Mouse (Mus musculus) myocyte (in vitro differentiated cells): ENCODE measurements around the gene Dock1. TPM values are rescaled to one million over a fixed set of nuclear protein-coding genes. Genes with fewer than 3 reads are reported as not detected.

Experiments
- H3K27me3 ChIP-seq: one replicate; pipeline ENCODE4 v1.6.1; 2011; ENCODE audit not compliant: control insufficient read depth, insufficient read depth, insufficient read length
- H3K36me3 ChIP-seq: one replicate; pipeline ENCODE4 v1.6.1; 2011; ENCODE audit not compliant: control insufficient read depth, insufficient read depth
- H3K4me2 ChIP-seq: one replicate; pipeline ENCODE4 v1.6.1; 2011; ENCODE audit warnings: low read depth, control low read depth
- H3K4me3 ChIP-seq: one replicate; pipeline ENCODE4 v1.5.1; 2011; ENCODE audit warnings: mild to moderate bottlenecking, control low read depth, moderate library complexity
- H3K79me2 ChIP-seq: one replicate; pipeline ENCODE4 v1.6.1; 2011; ENCODE audit not compliant: control insufficient read depth, insufficient read depth
- H3ac ChIP-seq: one replicate; pipeline ENCODE4 v1.6.1; 2011; ENCODE audit not compliant: control insufficient read depth, insufficient read length
- CEBPB ChIP-seq: IDR thresholded peaks from 2 replicates; pipeline ENCODE4 v1.6.1; 2011; ENCODE audit warnings: mild to moderate bottlenecking, moderate library complexity; ENCODE audit not compliant: poor library complexity, insufficient read depth, severe bottlenecking
- E2F4 ChIP-seq: IDR thresholded peaks from one replicate; pipeline ENCODE4 v1.6.1; 2011; ENCODE audit warnings: mild to moderate bottlenecking, control low read depth, moderate library complexity; ENCODE audit not compliant: insufficient read depth
- MAX ChIP-seq: IDR thresholded peaks from one replicate; pipeline ENCODE4 v1.6.1; 2011; ENCODE audit warnings: low read depth, mild to moderate bottlenecking, control low read depth
- MYOD1 ChIP-seq, 3 experiments: IDR thresholded peaks; one replicate each; pipeline ENCODE4 v1.6.1; 2011; ENCODE audit warnings: control low read depth in 2 of 3, low read depth in 2 of 3, mild to moderate bottlenecking in 2 of 3, moderate library complexity in 1 of 3; ENCODE audit not compliant: insufficient read length in 2 of 3, control insufficient read depth in 1 of 3
- MYOG ChIP-seq, 3 experiments: IDR thresholded peaks; one replicate each; pipeline ENCODE4 v1.6.1; 2011; ENCODE audit warnings: control low read depth in 2 of 3, low read depth in 2 of 3, mild to moderate bottlenecking in 2 of 3; ENCODE audit not compliant: insufficient read length in 2 of 3, control insufficient read depth in 1 of 3, insufficient read depth in 1 of 3
- POLR2A ChIP-seq: IDR thresholded peaks from one replicate; pipeline ENCODE4 v1.6.1; 2011; ENCODE audit warnings: low read depth, mild to moderate bottlenecking, control low read depth, moderate library complexity; ENCODE audit not compliant: insufficient read length
- POLR2AphosphoS2 ChIP-seq: IDR thresholded peaks from one replicate; pipeline ENCODE4 v1.6.1; 2011; ENCODE audit warnings: low read depth, control low read depth; ENCODE audit not compliant: insufficient read length
- REST ChIP-seq: IDR thresholded peaks from one replicate; pipeline ENCODE4 v1.6.1; 2011; ENCODE audit warnings: mild to moderate bottlenecking, control low read depth, moderate library complexity; ENCODE audit not compliant: insufficient read depth, insufficient read length
- SRF ChIP-seq: IDR thresholded peaks from one replicate; pipeline ENCODE4 v1.6.1; 2011; ENCODE audit warnings: low read depth; ENCODE audit not compliant: control insufficient read depth, insufficient read length
- TCF12 ChIP-seq: IDR thresholded peaks from one replicate; pipeline ENCODE4 v1.6.1; 2011; ENCODE audit warnings: mild to moderate bottlenecking, control low read depth; ENCODE audit not compliant: poor library complexity, insufficient read depth, severe bottlenecking
- TCF3 ChIP-seq: IDR thresholded peaks from one replicate; pipeline ENCODE4 v1.6.1; 2011; ENCODE audit warnings: low read depth, control low read depth; ENCODE audit not compliant: insufficient read length
- USF1 ChIP-seq: IDR thresholded peaks from one replicate; pipeline ENCODE4 v1.6.1; 2011; ENCODE audit warnings: low read depth, mild to moderate bottlenecking, control low read depth, moderate library complexity
- polyA plus RNA-seq: library from polyadenylated mRNA; unstranded; fragments of >200 nt; fragmentation: generic; extraction: Trizol; gene quantifications from one replicate; pipeline ENCODE4 v1.2.1, GENCODE M21; 2012; ENCODE audit warnings: missing spikeins

Gene Dock1
- polyA plus RNA-seq, 1 experiment: 6.2 TPM

DNA sequence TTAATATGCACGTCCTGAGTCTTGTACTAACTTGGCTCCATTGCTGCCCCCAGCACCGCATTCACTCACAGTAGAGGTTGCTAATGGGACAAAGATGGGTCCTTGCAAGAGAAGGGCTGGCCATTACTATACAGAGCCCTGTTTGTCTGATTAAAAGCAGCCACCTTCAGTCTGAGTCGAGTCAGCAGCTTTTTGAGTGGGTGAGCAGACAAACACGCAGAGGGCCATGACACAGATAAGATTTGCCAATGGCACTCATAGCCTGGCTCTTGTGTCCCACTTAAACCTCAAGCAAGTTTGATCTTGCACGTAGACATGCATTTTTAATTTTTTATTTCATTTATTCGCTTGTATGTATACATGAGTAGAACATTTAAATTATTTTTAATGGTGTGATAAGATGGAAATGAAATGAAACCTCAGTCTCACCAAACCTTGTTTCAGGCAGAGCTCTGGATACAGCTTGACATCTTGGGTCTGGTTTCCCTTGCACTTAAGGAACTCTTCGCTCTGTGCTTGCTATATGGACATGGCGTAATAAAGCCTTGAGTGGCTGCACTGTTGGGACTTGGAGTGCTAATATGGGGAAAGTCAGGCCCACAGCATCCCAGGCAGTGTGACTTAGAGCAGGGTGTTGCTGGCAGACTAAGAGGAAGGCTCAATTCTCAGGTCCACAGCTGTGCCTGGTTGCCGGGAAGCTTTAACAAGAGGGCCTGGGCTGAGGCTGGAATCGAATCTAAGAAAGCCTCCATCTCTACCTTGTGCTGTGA is 455.0 kb downstream of the Dock1 start:
- H3ac ChIP-seq: no peak overlapping the region
- H3K27me3 ChIP-seq: no peaks in the 10 kb centered on the region
- no peak overlapping the region for H3K4me2 ChIP-seq
- H3K79me2 ChIP-seq: no peaks in the 10 kb centered on the region
- H3K4me3 ChIP-seq: no peak overlapping the region
- TF ChIP-seq E2F4 (no peak), USF1 (no peak), SRF (no peak), TCF12 (no peak), POLR2AphosphoS2 (no peak), CEBPB (no peak), MYOD1 (IDR thresholded peaks at IDR 0.05; ENCODE audit: control insufficient read depth in 1 of 3, insufficient read length in 2 of 3, low read depth in 2 of 3) (no peak), MYOG (IDR thresholded peaks at IDR 0.05; ENCODE audit: control insufficient read depth in 1 of 3, insufficient read depth in 1 of 3, insufficient read length in 2 of 3, low read depth in 2 of 3) (no peak), REST (no peak), TCF3 (no peak), POLR2A (no peak), MAX (no peak)
- H3K36me3 ChIP-seq: no peaks in the 10 kb centered on the region

GRCm38 (mm10) chr7:135132461-135132860 is 462.0 kb downstream of the Dock1 start:
- H3ac ChIP-seq: no peak overlapping the region
- H3K36me3 ChIP-seq: no peaks in the 10 kb centered on the region
- H3K79me2 ChIP-seq: no peaks in the 10 kb centered on the region
- no peak overlapping the region for H3K4me2 ChIP-seq
- H3K27me3 ChIP-seq: no peaks in the 10 kb centered on the region
- no peak overlapping the region for H3K4me3 ChIP-seq
- no peak for TF ChIP-seq REST
- no peak for TF ChIP-seq SRF
- TF ChIP-seq CEBPB: no peak
- TF ChIP-seq POLR2A: no peak
- no peak for TF ChIP-seq MYOD1 (IDR thresholded peaks at IDR 0.05; ENCODE audit: control insufficient read depth in 1 of 3, insufficient read length in 2 of 3, low read depth in 2 of 3)
- TF ChIP-seq TCF3: no peak
- TF ChIP-seq POLR2AphosphoS2: no peak
- TF ChIP-seq USF1: no peak
- TF ChIP-seq MYOG (IDR thresholded peaks at IDR 0.05; ENCODE audit: control insufficient read depth in 1 of 3, insufficient read depth in 1 of 3, insufficient read length in 2 of 3, low read depth in 2 of 3): no peak
- no peak for TF ChIP-seq TCF12
- TF ChIP-seq E2F4: no peak
- no peak for TF ChIP-seq MAX

DNA sequence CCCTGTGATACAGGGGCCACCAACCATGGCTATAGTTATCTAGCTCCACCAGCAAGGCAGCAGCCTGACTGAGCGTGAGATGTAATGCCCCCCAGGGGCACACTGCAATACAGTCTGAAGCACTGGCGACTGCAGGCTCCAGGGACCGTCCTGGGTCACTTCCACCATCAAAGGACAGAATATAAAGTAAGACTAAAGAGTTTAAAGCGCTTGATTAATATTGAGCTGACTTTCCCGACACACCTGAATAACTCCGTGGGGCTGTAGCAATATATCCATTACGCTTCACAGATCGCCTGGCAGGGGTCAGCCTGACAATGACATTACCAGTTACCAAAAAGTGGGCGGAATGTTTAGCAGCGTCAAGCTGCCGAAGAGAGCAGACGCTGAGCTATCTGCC is 464.2 kb downstream of the Dock1 start:
- Histone ChIP-seq H3ac (no peak overlapping the region), H3K79me2 (no peaks in the 10 kb centered on the region), H3K4me3 (no peak overlapping the region), H3K27me3 (no peaks in the 10 kb centered on the region), H3K4me2 (no peak overlapping the region), H3K36me3 (no peaks in the 10 kb centered on the region)
- no peak for TF ChIP-seq MYOG (IDR thresholded peaks at IDR 0.05; ENCODE audit: control insufficient read depth in 1 of 3, insufficient read depth in 1 of 3, insufficient read length in 2 of 3, low read depth in 2 of 3)
- no peak for TF ChIP-seq USF1
- no peak for TF ChIP-seq CEBPB
- TF ChIP-seq POLR2AphosphoS2: no peak
- no peak for TF ChIP-seq E2F4
- TF ChIP-seq POLR2A: no peak

GRCm38 (mm10) chr7:135139153-135139612 is 468.7 kb downstream of the Dock1 start:
- H3K4me2 ChIP-seq: no peak overlapping the region
- no peaks in the 10 kb centered on the region for H3K79me2 ChIP-seq
- no peak overlapping the region for H3K4me3 ChIP-seq
- H3ac ChIP-seq: no peak overlapping the region
- H3K36me3 ChIP-seq: no peaks in the 10 kb centered on the region
- no peak for TF ChIP-seq MYOD1 (IDR thresholded peaks at IDR 0.05; ENCODE audit: control insufficient read depth in 1 of 3, insufficient read length in 2 of 3, low read depth in 2 of 3)
- TF ChIP-seq SRF: no peak
- TF ChIP-seq POLR2A: no peak
- no peak for TF ChIP-seq MYOG (IDR thresholded peaks at IDR 0.05; ENCODE audit: control insufficient read depth in 1 of 3, insufficient read depth in 1 of 3, insufficient read length in 2 of 3, low read depth in 2 of 3)
- no peak for TF ChIP-seq TCF3
- no peak for TF ChIP-seq MAX
- no peak for TF ChIP-seq E2F4
- no peak for TF ChIP-seq USF1
- no peak for TF ChIP-seq REST
- TF ChIP-seq TCF12: no peak
- TF ChIP-seq POLR2AphosphoS2: no peak
- no peak for TF ChIP-seq CEBPB
- H3K27me3 ChIP-seq: no peaks in the 10 kb centered on the region

GRCm38 (mm10) chr7:135144731-135145130 is 474.3 kb downstream of the Dock1 start:
- TF ChIP-seq CEBPB: no peak
- TF ChIP-seq TCF12: no peak
- no peak for TF ChIP-seq TCF3
- no peak for TF ChIP-seq MYOG (IDR thresholded peaks at IDR 0.05; ENCODE audit: control insufficient read depth in 1 of 3, insufficient read depth in 1 of 3, insufficient read length in 2 of 3, low read depth in 2 of 3)
- TF ChIP-seq POLR2AphosphoS2: no peak
- no peak for TF ChIP-seq USF1
- TF ChIP-seq MYOD1 (IDR thresholded peaks at IDR 0.05; ENCODE audit: control insufficient read depth in 1 of 3, insufficient read length in 2 of 3, low read depth in 2 of 3): no peak
- H3K27me3 ChIP-seq: no peaks in the 10 kb centered on the region
- H3K4me3 ChIP-seq: no peak overlapping the region
- no peaks in the 10 kb centered on the region for H3K79me2 ChIP-seq
- no peak overlapping the region for H3ac ChIP-seq
- H3K4me2 ChIP-seq: no peak overlapping the region
- H3K36me3 ChIP-seq: no peaks in the 10 kb centered on the region
